Mouse (Mus musculus) gastrocnemius, postnatal 4 days (tissue): ENCODE measurements at regions not wholly inside any gene's neighbourhood (a gene's known extent, or its start where the extent isn't known, plus 50 kb on each side); places are given as distances from the start of the nearest gene placed in this dataset.
A peak's percentile ranks its signal among the peaks of the same experiment; 100 is the strongest.
"Not testable (repeated sequence)": the region's sequence is repeated elsewhere in the genome, so short reads cannot be mapped to it uniquely, and the experiment has no call there.

ENCODE experiments used
- DNase-seq, 2 experiments: peaks; one replicate each; pipeline ENCODE4 v3.0.0; 2021 to 2022; ENCODE audit warnings: low spot score in 2 of 2, mixed read lengths in 2 of 2

DNA sequence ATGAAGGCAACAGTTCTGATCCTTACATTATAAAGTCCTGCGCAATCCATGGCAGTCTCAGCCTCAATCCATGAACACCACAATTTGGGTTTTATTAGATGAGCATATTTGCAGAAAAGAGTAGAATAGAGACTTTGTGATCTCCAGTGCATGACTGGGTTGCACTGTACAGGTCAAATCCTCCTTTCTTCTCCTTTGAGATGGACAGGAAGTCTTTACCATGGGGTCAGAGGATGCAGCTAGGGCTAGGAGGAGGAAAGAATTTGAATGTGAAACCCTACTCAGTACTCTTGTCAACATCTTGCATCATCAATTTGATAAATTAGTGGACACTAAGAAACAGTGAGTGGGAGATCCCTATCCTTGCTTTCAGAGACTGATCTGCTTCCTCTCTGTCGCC, 965.3 kb upstream of the Robo1 start:
- DNase-seq = no peak

GRCm38 (mm10) chr16:71344589-71344988, 963.5 kb upstream of the Robo1 start:
- DNase-seq = no peak

- DNase-seq = peak in 1 of 2 experiments; percentile 7
These were observed 916.2 kb upstream of the Robo1 start for GRCm38 (mm10) chr16:71391872-71392271.

- not testable (repeated sequence) for DNase-seq
These were observed 873.3 kb upstream of the Robo1 start for GRCm38 (mm10) chr16:71434791-71435190.
